Mouse (Mus musculus) B cell, adult 67 days (primary cell): ENCODE measurements around the gene Cstl1. TPM values are rescaled to one million over a fixed set of nuclear protein-coding genes. Genes with fewer than 3 reads are reported as not detected.

Source experiments
- total RNA-seq, 2 experiments: library from RNA; stranded (reverse); gene quantifications; 4 replicates each; pipeline ENCODE4 v1.2.4; 2023

Cstl1 gene
- total RNA-seq, result not detected

GRCm38 (mm10) chr2:148750058-148750457, at the start of gene Cstl1:
TSS of gene Cstl1 (plus strand) at chr2:148750358.

GRCm38 (mm10) chr2:148732327-148733000, 17.7 kb upstream of the Cstl1 start, which contains the start of gene Napb:
TSS of gene Napb (minus strand) at chr2:148732467.

GRCm38 (mm10) chr2:148771397-148771796, 21.2 kb downstream of the Cstl1 start, which contains the start of gene Cst11:
TSS of gene Cst11 (minus strand) at chr2:148771497.

GRCm38 (mm10) chr2:148781709-148782108, 31.6 kb downstream of the Cstl1 start, which contains the start of gene 8030411F24Rik:
TSS of gene 8030411F24Rik (plus strand) at chr2:148782009.

GRCm38 (mm10) chr2:148789142-148789541, 39.0 kb downstream of the Cstl1 start, which contains the start of gene Cst12:
TSS of gene Cst12 (plus strand) at chr2:148789361.

GRCm38 (mm10) chr2:148798485-148798884, 48.3 kb downstream of the Cstl1 start, which contains the start of gene Cst8:
TSS of gene Cst8 (plus strand) at chr2:148798785.

Other genes starting within 250 kb of the Cstl1 start
- 10 to 100 TPM; 17.8 to 21.2 TPM for gene Nxt1, start 77.8 kb upstream of the Cstl1 start, total RNA-seq
- 10 to 100 TPM; 10.6 to 12.8 TPM for gene Gzf1, start 69.3 kb upstream of the Cstl1 start, total RNA-seq
- under 1 TPM; 0.65 to 0.96 TPM for gene Napb, start 17.9 kb upstream of the Cstl1 start, total RNA-seq
- gene Cst11, start 21.1 kb downstream of the Cstl1 start, total RNA-seq, result not detected
- not detected for gene 8030411F24Rik, start 31.7 kb downstream of the Cstl1 start, total RNA-seq
- not detected for gene Cst12, start 39.0 kb downstream of the Cstl1 start, total RNA-seq
- not detected for gene Cst8, start 48.4 kb downstream of the Cstl1 start, total RNA-seq
- not detected for gene Cst13, start 69.7 kb downstream of the Cstl1 start, total RNA-seq
- not detected for gene Cst9, start 84.8 kb downstream of the Cstl1 start, total RNA-seq
- not detected for gene 9230104L09Rik, start 114.7 kb downstream of the Cstl1 start, total RNA-seq
- 100 to 1,000 TPM; 173 to 181 TPM for gene Cst3, start 125.3 kb downstream of the Cstl1 start, total RNA-seq